Mouse (Mus musculus) neural tube, embryonic 14.5 days (tissue): Measurements from ENCODE around the gene Ptprs. TPM values are rescaled to one million over a fixed set of nuclear protein-coding genes. Genes with fewer than 3 reads are reported as not detected.

Experiments used
- ATAC-seq: fragments of 200-750 bp; cut with Nextera tagmentation; 2 replicates; pipeline ENCODE4 v1.8.0; 2017; ENCODE audit warnings: low read depth, mild to moderate bottlenecking, moderate TSS enrichment, moderate library complexity
- H3K27ac ChIP-seq: fragments of 300-500 bp; sonication (generic); 2 replicates; pipeline ENCODE4 v1.5.1; 2014; ENCODE audit warnings: low read depth, mild to moderate bottlenecking, control low read depth, low read length, moderate library complexity, mixed read lengths
- H3K27me3 ChIP-seq: fragments of 300-500 bp; sonication (generic); 2 replicates; pipeline ENCODE4 v1.6.1; 2014; ENCODE audit warnings: low read length; ENCODE audit not compliant: control insufficient read depth, insufficient read depth
- H3K36me3 ChIP-seq: fragments of 300-500 bp; sonication (generic); 2 replicates; pipeline ENCODE4 v1.6.1; 2014; ENCODE audit warnings: low read length, mixed read lengths; ENCODE audit not compliant: control insufficient read depth, insufficient read depth
- H3K4me1 ChIP-seq: fragments of 300-500 bp; sonication (generic); 2 replicates; pipeline ENCODE4 v1.6.1; 2014; ENCODE audit warnings: low read length; ENCODE audit not compliant: control insufficient read depth, insufficient read depth
- H3K4me2 ChIP-seq: fragments of 300-500 bp; sonication (generic); 2 replicates; pipeline ENCODE4 v1.6.1; 2014; ENCODE audit warnings: mild to moderate bottlenecking, low read depth, low read length, control low read depth
- H3K4me3 ChIP-seq: fragments of 300-500 bp; sonication (generic); 2 replicates; pipeline ENCODE4 v1.5.1; 2014; ENCODE audit warnings: low read depth, low read length, control low read depth, mixed read lengths
- H3K9ac ChIP-seq: fragments of 300-500 bp; sonication (generic); replicated peaks from 2 replicates; pipeline ENCODE4 v1.6.1; 2014; ENCODE audit warnings: low read depth, mild to moderate bottlenecking, control low read depth, low read length, mixed read lengths
- H3K9me3 ChIP-seq: fragments of 300-500 bp; sonication (generic); 2 replicates; pipeline ENCODE4 v1.6.1; 2016; ENCODE audit warnings: low read length; ENCODE audit not compliant: control insufficient read depth
- WGBS: fragments of 180-500 bp; shearing (Covaris S2); extraction: QIAGEN DNeasy Blood & Tissue Kit; methylation state at CpG from one replicate; pipeline ENCODE4 v1.1.7; 2014; 5-methylcytosine and 5-hydroxymethylcytosine counted together
- polyA plus RNA-seq: library from polyadenylated mRNA; unstranded; fragments of >200 nt; fragmentation: Nextera tagmentation; extraction: Ambion mirVana; gene quantifications from 2 replicates; pipeline ENCODE4 v1.2.1, GENCODE M21; 2014

Ptprs gene
- polyA plus RNA-seq, 1 experiment from 2014 or later = 266 TPM

DNA sequence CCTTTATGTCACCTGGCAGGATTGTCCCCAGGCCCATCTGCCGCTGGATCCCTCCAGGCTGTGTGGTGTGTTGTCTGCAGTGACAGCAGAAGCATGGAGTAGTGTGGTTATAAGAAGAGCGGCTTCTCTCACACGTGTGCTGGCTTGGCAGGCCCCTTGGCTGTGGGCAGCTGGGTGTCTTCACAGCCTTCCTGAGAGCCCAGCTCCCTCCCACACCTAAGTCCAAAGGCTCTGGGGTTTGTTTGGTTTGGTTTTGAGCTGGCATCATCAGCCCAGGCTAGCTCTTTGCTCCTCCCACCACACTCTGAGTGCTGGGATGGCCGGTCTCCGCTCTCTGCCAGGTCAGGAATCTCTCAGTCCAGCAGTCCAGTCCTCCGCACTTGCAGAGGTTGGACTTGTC, 83.0 kb downstream of the Ptprs start:
- Histone ChIP-seq H3K9ac (no peak overlapping the region), H3K4me2 (no peak overlapping the region)
- WGBS = 91% methylated on average over 6 of the region's 6 CpGs

DNA sequence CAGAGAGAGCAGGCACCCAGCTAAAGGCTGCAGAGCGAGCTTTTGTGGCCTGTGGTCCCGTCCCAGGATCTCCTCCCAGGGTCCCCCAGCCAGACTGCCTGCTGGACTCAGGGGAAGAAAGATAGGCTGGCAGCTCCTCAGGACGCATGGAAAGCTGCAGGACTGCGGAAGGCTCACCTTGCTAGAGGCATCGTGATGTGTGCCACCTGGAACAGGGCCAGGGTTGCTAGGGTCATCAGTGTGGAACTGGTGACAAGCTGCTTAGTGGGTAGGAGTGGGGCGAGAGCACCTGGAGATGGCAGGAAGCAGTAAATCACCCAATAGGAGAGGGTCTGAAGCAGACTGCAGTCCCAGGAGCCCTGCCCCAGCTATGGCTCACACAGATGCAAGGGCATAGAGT, 88.7 kb downstream of the Ptprs start:
- Histone ChIP-seq H3K4me1 (no peaks in the 10 kb centered on the region), H3K4me3 (no peak overlapping the region), H3K36me3 (peaks cover 48% of the 10 kb centered on the region), H3K4me2 (no peak overlapping the region), H3K27ac (no peak overlapping the region), H3K9me3 (no peaks in the 10 kb centered on the region), H3K27me3 (no peaks in the 10 kb centered on the region), H3K9ac (no peak overlapping the region)
- 78% methylated on average over 6 of the region's 6 CpGs for WGBS
- ATAC-seq = no peak

More for the DNA sequence above, 83.0 kb downstream of the Ptprs start:
- no peak for ATAC-seq
- Histone ChIP-seq H3K36me3 (peaks cover 64% of the 10 kb centered on the region), H3K4me3 (no peak overlapping the region), H3K4me1 (no peaks in the 10 kb centered on the region), H3K27ac (no peak overlapping the region), H3K9me3 (no peaks in the 10 kb centered on the region), H3K27me3 (no peaks in the 10 kb centered on the region)

DNA sequence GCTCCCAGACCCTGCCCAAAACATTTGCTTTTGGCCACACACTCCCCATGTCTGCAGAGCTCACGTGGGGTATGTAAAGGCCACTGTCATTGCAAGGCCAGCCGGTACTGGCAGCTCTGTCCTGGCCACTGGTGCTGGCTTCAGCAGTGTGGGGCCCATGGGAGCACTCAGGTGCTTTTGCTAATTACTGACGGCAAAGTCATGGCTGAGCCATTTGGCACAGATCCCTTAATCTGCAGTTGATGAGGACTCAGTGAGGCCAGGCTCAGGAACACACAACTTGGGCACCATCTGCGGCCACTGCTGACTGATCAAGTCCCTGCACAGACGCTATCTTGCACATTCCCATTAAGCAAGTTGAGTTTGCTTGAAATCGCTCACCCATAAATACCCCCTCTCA, 91.4 kb downstream of the Ptprs start:
- Histone ChIP-seq H3K4me3 (no peak overlapping the region), H3K27me3 (no peaks in the 10 kb centered on the region), H3K9me3 (no peaks in the 10 kb centered on the region), H3K4me2 (no peak overlapping the region), H3K27ac (no peak overlapping the region), H3K9ac (no peak overlapping the region), H3K4me1 (peaks cover 12% of the 10 kb centered on the region), H3K36me3 (peaks cover 45% of the 10 kb centered on the region)
- peak; percentile 42; the same call in 1 of the 2 replicates for ATAC-seq
- WGBS = 39% methylated on average over 6 of the region's 6 CpGs

DNA sequence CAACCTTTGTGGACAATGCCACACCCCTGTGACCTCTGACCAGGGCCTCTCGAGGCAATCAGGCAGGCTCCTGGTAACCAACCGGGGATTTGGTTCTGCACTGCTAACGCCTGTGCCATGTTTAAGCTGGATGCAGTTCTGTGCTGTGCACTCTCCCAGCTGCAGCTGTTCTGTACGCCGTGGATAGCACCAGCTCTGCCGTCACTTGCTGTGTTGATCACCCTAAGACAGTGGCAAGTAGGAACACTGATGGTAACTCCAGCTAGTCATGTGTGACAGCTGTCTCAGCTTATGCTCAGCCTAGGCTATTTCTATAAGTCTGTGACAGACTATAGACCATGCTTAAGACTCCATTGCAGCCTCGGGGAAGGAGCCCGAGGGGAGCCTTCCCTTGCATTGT, 93.3 kb downstream of the Ptprs start:
- Histone ChIP-seq H3K27ac (no peak overlapping the region), H3K9ac (no peak overlapping the region), H3K4me1 (peaks cover 12% of the 10 kb centered on the region), H3K36me3 (peaks cover 27% of the 10 kb centered on the region), H3K4me2 (no peak overlapping the region), H3K4me3 (no peak overlapping the region), H3K27me3 (no peaks in the 10 kb centered on the region), H3K9me3 (no peaks in the 10 kb centered on the region)
- ATAC-seq = no peak
- 59% methylated on average over 8 of the region's 8 CpGs for WGBS

DNA sequence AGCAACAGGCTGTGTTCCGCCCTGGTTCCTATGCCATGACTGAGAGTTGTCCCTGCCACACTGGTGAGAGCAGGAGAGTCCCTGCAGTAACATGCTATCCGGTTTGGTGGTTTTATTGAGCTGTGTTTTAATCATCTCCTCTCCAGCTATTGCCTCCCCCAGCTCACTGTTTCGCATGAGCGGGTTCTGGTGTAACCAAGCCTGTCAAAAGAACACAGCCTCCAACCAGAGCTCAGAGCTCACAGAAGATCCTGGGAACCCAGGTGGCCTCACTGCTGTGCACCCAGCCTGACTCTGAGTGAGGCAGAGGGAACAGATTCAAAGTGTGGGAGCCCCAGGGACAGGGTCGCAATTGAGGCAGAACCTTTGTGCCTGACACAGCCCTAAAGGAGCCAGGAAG, 95.1 kb downstream of the Ptprs start:
- Histone ChIP-seq H3K27me3 (no peaks in the 10 kb centered on the region), H3K4me1 (peaks cover 12% of the 10 kb centered on the region), H3K4me2 (no peak overlapping the region), H3K36me3 (peaks cover 24% of the 10 kb centered on the region), H3K27ac (0 out of 2 replicates have a peak overlapping the region, but pooled peaks have one; percentile 29), H3K9me3 (no peaks in the 10 kb centered on the region), H3K9ac (no peak overlapping the region), H3K4me3 (no peak overlapping the region)
- no peak for ATAC-seq
- WGBS = 72% methylated on average over 5 of the region's 5 CpGs

DNA sequence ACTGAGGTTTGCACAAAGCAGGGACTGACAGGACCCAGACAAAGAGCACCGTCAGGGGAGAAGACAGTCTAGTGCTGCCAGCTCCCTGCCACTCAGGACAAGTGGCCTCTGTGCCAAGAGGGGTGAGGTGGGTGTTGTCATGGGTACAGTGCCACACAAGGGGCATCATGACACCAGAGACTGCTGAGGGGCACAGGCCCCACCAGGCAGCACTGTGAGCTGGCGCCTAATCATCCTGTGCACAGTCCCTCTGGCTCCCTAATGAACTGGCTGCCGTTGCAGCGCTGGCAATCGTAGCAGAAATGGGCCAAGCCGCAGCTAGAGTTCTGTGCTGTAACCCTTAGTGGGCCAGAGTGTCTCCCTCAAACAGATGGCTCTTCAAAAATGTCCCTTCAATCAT, 96.0 kb downstream of the Ptprs start:
- Histone ChIP-seq H3K4me2 (no peak overlapping the region), H3K4me3 (no peak overlapping the region), H3K4me1 (peaks cover 12% of the 10 kb centered on the region), H3K36me3 (peaks cover 26% of the 10 kb centered on the region), H3K27me3 (no peaks in the 10 kb centered on the region), H3K9ac (no peak overlapping the region), H3K9me3 (no peaks in the 10 kb centered on the region), H3K27ac (0 out of 2 replicates have a peak overlapping the region, but pooled peaks have one; percentile 28)
- 46% methylated on average over 6 of the region's 6 CpGs for WGBS
- ATAC-seq = peak; percentile 82

DNA sequence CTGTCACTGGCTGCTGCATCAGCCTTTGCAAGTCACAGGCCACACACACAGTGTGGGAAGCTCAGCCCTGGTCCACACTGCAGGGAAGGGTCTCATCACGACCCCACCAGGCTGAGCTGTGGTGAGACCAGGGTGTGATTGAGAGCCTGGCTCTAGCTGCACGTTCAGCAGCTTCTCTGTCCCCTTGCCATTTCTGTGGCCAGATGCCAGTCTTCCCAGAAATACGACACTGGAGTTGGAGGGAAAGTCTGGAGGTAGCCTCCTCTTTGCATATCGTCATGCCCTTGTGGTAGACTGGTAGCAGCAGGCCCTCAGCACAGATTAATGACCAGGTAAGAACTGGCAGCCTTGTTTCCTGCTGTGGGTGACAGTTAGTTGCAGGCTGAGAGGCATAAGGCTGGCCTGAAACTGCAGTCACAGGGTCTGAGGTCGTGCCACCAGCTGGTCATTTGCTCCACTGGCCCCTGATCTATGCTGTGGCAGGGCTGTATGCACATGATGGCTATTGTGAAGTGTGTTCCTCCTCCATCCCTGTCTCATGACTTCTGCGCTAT, 96.9 kb downstream of the Ptprs start:
- H3K36me3 ChIP-seq = peaks cover 28% of the 10 kb centered on the region
- no peak overlapping the region for H3K4me2 ChIP-seq
- H3K27me3 ChIP-seq = no peaks in the 10 kb centered on the region
- WGBS = 68% methylated on average over 6 of the region's 6 CpGs
- H3K4me3 ChIP-seq = no peak overlapping the region
- no peak overlapping the region for H3K9ac ChIP-seq
- no peak overlapping the region; the same call in 1 of the 2 replicates for H3K27ac ChIP-seq
- no peak for ATAC-seq
- no peaks in the 10 kb centered on the region for H3K9me3 ChIP-seq
- peaks cover 14% of the 10 kb centered on the region for H3K4me1 ChIP-seq

DNA sequence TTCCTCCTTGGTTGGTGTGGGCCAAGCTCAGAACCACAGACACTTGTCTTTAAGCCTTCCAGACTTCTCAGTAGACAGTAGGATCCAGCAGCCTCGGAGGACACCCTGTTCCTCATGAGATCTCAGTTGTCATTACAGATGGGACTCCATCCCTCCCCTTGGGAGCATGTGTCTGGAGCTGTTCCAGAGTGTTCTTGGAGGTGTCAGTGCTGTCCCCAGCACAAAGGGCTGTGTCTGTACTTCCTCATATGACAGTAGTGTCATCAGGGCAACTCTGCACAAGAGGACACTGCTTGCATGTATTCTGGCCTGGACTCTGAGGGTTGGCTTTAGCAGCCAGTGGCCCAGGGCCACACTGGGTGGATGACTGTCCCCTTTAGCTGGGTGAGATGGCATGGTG, 101.4 kb downstream of the Ptprs start:
- Histone ChIP-seq H3K9ac (no peak overlapping the region), H3K9me3 (no peaks in the 10 kb centered on the region), H3K4me2 (no peak overlapping the region), H3K4me3 (no peak overlapping the region), H3K36me3 (peaks cover 24% of the 10 kb centered on the region), H3K27ac (no peak overlapping the region), H3K27me3 (no peaks in the 10 kb centered on the region), H3K4me1 (peaks cover 19% of the 10 kb centered on the region)
- ATAC-seq = no peak
- WGBS = 90% methylated on average over 1 of the region's 1 CpGs

DNA sequence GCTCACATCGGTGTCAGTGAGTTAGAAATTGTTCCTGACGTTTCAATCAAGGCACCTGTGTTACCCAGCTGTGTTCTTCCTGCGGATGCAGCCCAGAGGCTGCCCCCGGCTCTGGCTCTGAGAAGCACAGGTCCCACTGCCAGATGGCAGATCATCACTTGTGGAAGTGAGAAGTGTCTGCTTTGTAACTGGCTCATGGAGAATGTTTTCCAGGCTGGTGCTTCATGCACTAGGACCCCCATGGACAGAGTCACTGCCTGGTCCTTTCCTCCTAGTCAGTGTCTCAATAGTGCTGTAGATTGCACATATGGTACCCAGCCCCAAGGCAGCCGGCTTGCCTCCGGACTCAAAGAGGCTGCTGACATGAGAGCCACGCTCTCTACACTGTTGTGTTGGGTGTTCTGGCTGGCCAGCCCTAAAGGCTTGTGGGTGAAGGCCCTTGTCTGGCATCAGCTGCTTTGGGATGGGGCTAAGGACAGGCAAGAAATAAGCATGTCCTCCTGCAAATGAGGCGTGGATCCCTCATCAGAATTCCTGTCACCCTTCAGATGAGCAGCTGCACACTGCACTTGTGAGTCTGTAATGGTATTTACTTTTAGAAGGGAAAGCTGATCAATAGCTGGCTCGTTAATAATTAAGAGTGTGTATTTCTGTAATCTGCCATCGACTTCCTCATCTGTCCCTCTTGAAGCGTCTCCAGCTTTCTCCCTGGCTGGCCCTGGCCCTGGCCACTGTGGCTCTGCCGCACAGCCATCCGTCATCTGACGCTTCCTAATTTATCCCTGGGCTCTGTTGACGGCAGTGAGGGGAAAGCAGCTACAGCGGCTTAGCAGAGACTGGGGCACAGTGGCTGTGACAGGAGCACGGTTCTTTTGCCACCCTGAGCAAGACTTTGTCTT, 102.9 kb downstream of the Ptprs start:
- Histone ChIP-seq H3K27me3 (no peaks in the 10 kb centered on the region), H3K4me1 (peaks cover 19% of the 10 kb centered on the region), H3K36me3 (peaks cover 34% of the 10 kb centered on the region), H3K9me3 (no peaks in the 10 kb centered on the region), H3K9ac (0 out of 2 replicates have a peak overlapping the region, but pooled peaks have one; percentile 11), H3K27ac (peak overlapping the region; percentile 67), H3K4me3 (no peak overlapping the region), H3K4me2 (no peak overlapping the region)
- 48% methylated on average over 17 of the region's 17 CpGs for WGBS
- ATAC-seq = peak; percentile 22; the same call in 1 of the 2 replicates
